Mouse (Mus musculus): ENCODE measurements around the gene Eral1.

Eral1 gene

DNA sequence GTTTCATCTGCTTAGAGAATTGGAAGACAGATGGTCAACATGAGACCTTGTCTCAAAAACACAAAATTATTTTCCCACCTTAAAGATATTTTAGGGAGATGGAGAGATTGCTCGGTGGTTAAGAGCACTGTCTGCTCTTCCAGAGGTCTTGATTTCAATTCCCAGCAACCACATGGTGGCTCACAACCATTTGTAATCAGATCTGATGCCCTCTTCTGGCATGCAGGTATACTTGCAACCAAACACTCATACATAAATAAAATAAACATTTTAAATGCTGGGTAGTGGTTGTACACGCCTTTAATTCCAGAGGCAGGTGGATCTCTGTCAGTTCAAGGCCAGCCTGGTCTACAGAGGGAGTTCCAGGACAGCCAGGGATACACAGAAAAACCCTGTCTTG is 39.3 kb downstream of the Eral1 start:
- no peak for DNase-seq (ENCODE audit: extremely low spot score, low read depth, low spot score)

DNA sequence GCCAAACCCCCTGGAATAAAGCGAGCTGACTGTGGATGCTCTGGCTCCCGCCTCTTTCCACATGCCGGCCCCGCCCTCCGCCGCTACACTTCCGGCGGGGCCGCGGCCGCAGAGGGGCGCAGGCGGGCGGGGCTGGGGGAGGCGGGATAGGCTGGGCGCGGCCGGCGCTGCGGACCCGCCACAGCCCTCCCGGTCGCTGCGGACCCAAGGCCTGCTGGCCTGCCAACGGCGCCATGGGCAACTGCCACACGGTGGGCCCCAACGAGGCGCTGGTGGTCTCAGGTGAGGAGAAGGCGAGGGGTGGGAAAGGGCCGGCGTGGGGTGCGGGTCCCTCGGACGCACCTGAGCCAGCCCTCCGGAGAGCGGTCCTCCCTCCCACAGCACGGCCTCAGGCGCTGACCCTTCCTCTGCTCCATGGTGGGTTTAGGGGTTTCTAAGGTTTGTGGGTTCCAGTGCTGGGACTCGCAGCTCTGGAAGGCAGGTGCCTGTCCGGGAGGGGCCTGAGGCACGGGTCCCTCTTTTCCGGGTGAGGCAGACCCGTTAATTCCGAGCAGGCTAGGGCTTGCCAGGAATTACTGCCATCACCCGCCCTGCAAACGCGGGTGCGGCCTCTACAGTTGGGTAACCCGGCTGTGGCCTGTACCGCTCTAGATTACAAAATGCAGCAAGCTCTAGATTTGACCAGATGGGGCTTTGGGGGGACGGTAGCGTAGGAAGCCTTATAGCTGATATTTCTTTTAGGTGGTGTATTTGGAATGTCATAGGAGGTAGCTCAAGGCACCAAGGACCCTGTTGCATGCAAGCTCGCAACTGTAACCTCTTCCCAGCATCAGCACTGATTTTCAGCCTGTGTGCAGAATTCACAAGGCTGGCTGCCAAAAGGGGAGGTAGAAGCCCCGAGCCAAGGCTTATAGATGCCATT is 42.1 kb downstream of the Eral1 start, which contains the start of gene Flot2:
TSS of gene Flot2 (plus strand) at position 101 of the 922 bp plus-strand sequence.
- DNase-seq (ENCODE audit: extremely low spot score, low read depth, low spot score) = no peak

DNA sequence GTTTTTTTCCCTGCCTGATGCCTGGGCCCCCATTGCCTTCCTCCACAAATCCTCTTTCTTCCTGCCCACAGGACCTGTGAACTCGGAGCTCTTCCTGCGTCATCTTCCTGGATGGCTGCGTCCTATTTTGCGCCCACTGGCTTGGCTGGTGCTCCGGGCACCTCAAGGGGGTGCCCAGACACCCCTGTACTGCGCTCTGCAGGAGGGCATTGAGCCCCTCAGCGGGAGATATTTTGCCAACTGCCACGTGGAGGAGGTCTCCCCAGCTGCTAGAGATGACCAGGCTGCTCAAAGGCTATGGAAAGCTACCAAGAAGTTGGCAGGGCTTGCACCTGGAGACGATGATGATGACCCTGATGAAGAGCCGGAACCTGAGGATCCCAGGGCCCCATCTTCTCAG is 43.4 kb downstream of the Eral1 start:
- DNase-seq (ENCODE audit: extremely low spot score, low read depth, low spot score) = no peak

DNA sequence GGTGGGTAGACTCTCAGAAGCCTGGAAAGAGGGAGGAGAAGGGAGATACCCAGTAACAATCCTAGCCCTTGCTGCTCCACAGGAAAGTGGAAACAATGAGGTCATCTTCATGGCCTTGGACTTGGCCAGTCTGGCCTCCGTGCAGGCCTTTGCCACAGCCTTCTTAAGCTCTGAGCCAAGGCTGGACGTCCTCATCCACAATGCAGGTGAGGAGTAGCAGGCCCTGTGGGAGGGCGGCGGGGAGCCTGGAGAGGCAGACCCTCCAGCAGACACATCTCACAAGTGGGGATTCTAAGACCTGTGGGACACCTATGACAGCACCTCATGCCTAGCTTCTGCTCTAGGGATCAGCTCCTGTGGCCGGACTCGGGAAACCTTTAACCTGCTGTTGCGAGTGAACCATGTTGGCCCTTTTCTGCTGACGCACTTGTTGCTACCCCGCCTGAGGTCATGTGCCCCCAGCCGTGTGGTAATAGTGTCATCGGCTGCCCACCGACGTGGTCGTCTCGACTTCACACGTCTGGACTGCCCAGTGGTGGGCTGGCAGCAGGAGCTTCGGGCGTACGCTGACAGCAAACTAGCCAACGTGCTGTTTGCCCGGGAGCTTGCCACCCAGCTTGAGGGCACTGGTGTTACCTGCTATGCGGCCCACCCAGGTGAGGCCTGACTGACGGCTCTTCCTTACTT is 46.1 kb downstream of the Eral1 start:
- DNase-seq (ENCODE audit: extremely low spot score, low read depth, low spot score) = no peak

DNA sequence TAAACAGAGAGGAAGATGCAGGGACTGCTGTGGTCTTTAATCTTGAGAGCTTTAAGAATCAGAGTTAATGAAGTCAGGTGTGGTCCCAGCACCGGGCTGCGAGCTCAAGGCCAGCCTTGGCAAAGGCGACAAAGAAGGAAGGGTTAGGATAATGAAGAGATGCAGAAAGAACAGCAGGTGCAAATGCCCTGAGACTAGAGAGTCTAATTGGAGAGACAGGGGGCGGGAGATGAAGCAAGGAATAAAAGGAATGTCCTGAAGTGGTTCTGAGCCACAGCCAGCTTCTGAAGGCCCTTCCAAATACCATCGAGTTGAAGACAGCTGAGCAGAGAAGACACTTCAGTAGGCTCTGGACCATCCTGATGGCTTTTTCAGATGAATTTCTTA is 47.4 kb downstream of the Eral1 start:
- DNase-seq (ENCODE audit: extremely low spot score, low read depth, low spot score) = no peak

DNA sequence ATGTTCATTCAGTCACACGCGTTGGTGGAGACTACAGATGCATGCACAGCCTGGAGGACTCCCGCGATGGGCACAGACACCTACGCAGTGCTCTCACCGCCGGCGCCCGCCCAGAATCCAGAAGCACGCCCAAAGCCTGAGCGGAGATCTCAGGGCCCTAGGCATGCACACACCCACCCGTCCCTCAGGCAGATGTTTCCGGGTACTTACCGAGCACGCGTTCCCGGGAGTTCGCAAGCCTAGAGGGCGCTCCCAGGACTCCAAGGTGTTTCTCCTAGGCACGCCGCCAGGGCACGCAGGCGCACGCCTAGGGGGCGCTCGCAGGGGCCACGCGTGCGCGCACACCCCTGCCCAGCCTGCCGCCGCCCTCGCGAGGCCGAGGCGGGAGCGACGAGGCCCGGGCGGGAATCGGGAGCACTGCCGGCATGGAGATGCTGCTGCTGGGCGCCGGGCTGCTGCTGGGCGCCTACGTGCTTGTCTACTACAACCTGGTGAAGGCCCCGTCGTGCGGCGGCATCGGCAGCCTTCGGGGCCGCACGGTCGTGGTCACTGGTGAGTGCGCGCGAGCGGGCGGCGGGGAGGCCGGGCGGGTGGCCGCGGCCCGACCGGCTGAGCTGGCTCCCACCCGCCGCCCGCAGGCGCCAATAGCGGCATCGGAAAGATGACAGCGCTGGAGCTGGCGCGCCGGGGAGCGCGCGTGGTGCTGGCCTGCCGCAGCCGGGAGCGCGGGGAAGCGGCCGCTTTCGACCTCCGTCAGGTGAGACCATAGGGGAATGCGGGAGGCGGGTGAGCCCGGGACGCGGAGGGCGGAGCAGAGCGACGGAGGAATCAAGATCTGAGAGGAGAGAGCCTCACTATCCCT is 48.0 kb downstream of the Eral1 start, which contains the start of gene Dhrs13:
TSS of gene Dhrs13 (plus strand) at position 334 of the 862 bp plus-strand sequence.
- DNase-seq (ENCODE audit: extremely low spot score, low read depth, low spot score) = peak; percentile 73

DNA sequence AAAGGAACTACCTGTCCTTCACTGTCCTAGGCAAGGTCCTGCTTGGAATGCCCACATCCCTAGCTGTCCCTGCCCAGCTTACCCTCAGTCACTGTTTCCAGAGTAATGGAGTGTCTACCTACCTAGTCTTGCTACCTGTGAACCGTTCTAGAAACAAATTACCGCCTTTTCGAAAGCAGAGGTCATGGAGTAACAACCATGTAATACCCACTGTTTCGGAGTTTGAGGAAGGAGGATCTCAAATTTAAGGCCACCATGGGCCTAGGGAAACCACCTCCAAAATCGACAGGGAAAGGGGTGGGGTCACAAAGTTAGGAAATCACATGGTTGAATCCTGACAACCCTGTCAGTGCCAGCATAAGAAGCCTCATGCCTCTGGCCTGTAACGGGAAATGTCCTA is 48.8 kb downstream of the Eral1 start:
- DNase-seq (ENCODE audit: extremely low spot score, low read depth, low spot score) = no peak

DNA sequence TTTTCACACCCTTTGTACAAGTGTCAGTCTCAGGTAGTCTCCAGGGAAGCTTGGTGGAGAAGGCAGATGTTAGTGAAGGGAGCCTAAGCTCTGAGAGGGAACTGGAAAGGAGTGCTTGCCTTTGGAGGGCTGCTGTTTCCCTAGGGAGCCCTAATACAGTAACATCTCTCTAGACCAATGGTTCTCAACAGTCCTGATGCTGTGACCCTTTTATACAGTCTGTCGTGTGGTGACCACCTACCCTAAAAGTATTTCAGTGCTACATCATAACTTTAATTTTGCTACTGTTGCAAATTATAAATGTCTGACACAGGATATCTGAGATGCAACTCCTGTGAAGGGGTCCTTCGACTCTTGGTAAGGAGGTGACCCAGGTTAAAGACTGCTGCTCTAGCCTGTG is 49.6 kb downstream of the Eral1 start:
- DNase-seq (ENCODE audit: extremely low spot score, low read depth, low spot score) = no peak

DNA sequence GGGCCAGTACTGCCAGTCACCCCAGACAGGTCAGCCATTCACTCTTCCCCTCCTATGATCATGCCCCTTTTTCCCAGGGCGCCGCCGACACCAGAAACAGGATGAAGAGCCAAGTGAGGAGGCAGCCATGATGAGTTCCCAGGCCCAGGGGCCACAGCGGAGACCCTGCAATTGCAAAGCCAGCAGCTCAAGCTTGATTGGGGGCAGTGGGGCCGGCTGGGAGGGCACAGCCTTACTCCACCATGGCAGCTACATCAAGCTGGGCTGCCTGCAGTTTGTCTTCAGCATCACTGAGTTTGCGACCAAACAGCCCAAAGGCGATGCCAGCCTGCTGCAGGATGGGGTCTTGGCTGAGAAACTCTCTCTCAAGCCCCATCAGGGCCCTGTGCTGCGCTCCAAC is 50.9 kb downstream of the Eral1 start:
- no peak for DNase-seq (ENCODE audit: extremely low spot score, low read depth, low spot score)

DNA sequence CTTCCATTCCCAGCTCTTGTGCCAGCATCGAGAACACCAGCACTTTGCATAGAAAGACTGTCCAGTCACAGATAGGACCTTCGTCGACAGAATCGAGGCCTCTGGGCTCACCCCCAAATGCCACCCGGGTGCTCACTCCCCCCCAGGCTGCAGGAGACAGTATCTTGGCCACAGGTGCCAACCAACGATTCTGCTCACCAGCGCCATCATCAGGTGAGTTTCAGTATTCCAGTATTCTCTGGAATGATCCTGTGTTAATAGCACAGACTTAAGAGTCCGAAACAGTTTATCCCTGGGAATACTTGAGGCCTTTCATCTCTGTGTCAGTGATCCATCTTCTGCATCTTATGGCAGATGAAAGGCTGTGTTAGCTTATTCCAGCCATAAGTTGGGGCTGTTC is 56.6 kb downstream of the Eral1 start:
- DNase-seq (ENCODE audit: extremely low spot score, low read depth, low spot score) = no peak
